Mouse (Mus musculus) myocyte (in vitro differentiated cells): Measurements from ENCODE around the gene Ankrd34a.
A peak's percentile ranks its signal among the peaks of the same experiment; 100 is the strongest.

Experiments used
- CEBPB ChIP-seq: IDR thresholded peaks from 2 replicates; pipeline ENCODE4 v1.6.1; 2011; ENCODE audit warnings: mild to moderate bottlenecking, moderate library complexity; ENCODE audit not compliant: poor library complexity, insufficient read depth, severe bottlenecking
- E2F4 ChIP-seq: IDR thresholded peaks from one replicate; pipeline ENCODE4 v1.6.1; 2011; ENCODE audit warnings: mild to moderate bottlenecking, control low read depth, moderate library complexity; ENCODE audit not compliant: insufficient read depth
- MAX ChIP-seq: IDR thresholded peaks from one replicate; pipeline ENCODE4 v1.6.1; 2011; ENCODE audit warnings: low read depth, mild to moderate bottlenecking, control low read depth
- MYOD1 ChIP-seq, 3 experiments: IDR thresholded peaks; one replicate each; pipeline ENCODE4 v1.6.1; 2011; ENCODE audit warnings: control low read depth in 2 of 3, low read depth in 2 of 3, mild to moderate bottlenecking in 2 of 3, moderate library complexity in 1 of 3; ENCODE audit not compliant: insufficient read length in 2 of 3, control insufficient read depth in 1 of 3
- MYOG ChIP-seq, 3 experiments: IDR thresholded peaks; one replicate each; pipeline ENCODE4 v1.6.1; 2011; ENCODE audit warnings: control low read depth in 2 of 3, low read depth in 2 of 3, mild to moderate bottlenecking in 2 of 3; ENCODE audit not compliant: insufficient read length in 2 of 3, control insufficient read depth in 1 of 3, insufficient read depth in 1 of 3
- POLR2A ChIP-seq: IDR thresholded peaks from one replicate; pipeline ENCODE4 v1.6.1; 2011; ENCODE audit warnings: low read depth, mild to moderate bottlenecking, control low read depth, moderate library complexity; ENCODE audit not compliant: insufficient read length
- POLR2AphosphoS2 ChIP-seq: IDR thresholded peaks from one replicate; pipeline ENCODE4 v1.6.1; 2011; ENCODE audit warnings: low read depth, control low read depth; ENCODE audit not compliant: insufficient read length
- REST ChIP-seq: IDR thresholded peaks from one replicate; pipeline ENCODE4 v1.6.1; 2011; ENCODE audit warnings: mild to moderate bottlenecking, control low read depth, moderate library complexity; ENCODE audit not compliant: insufficient read depth, insufficient read length
- TCF12 ChIP-seq: IDR thresholded peaks from one replicate; pipeline ENCODE4 v1.6.1; 2011; ENCODE audit warnings: mild to moderate bottlenecking, control low read depth; ENCODE audit not compliant: poor library complexity, insufficient read depth, severe bottlenecking
- TCF3 ChIP-seq: IDR thresholded peaks from one replicate; pipeline ENCODE4 v1.6.1; 2011; ENCODE audit warnings: low read depth, control low read depth; ENCODE audit not compliant: insufficient read length
- USF1 ChIP-seq: IDR thresholded peaks from one replicate; pipeline ENCODE4 v1.6.1; 2011; ENCODE audit warnings: low read depth, mild to moderate bottlenecking, control low read depth, moderate library complexity

DNA sequence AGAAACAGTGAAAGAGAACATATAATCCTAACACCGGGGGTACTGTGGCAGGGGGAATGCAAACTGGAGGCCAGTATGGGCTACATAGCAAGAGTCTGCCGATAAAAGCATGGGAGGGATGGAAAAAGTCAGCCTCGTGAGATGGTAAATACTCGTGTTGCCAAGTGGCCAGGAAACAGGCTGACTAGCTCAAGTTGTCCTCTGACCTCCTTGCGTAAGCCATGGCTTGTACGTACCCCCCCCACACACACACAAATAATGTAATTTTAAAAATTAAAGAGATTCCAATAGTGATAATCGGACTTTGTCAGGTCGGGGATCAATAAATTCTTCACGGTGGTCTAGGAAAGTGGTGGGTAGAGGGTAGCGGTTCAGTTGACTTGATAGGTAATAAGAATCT lies 3.1 kb upstream of the Ankrd34a start:
- no peak for TF ChIP-seq POLR2A
- TF ChIP-seq TCF12 = no peak
- TF ChIP-seq MAX = no peak
- TF ChIP-seq CEBPB = 0 out of 2 replicates have a peak, but pooled peaks have one; percentile 43
- TF ChIP-seq TCF3 = no peak
- TF ChIP-seq POLR2AphosphoS2 = no peak
- no peak for TF ChIP-seq MYOD1 (IDR thresholded peaks at IDR 0.05; ENCODE audit: control insufficient read depth in 1 of 3, insufficient read length in 2 of 3, low read depth in 2 of 3)
- no peak for TF ChIP-seq E2F4
- TF ChIP-seq USF1 = no peak
- no peak for TF ChIP-seq MYOG (IDR thresholded peaks at IDR 0.05; ENCODE audit: control insufficient read depth in 1 of 3, insufficient read depth in 1 of 3, insufficient read length in 2 of 3, low read depth in 2 of 3)
- no peak for TF ChIP-seq REST
